Mouse (Mus musculus) embryonic fibroblast, embryonic 13.5 days (primary cell): Measurements from ENCODE around the gene Dnase2b.

Experiments
- CTCF ChIP-seq: IDR thresholded peaks from 2 replicates; pipeline ENCODE4 v1.5.1; 2011; ENCODE audit warnings: mild to moderate bottlenecking, control low read depth, low read length, moderate library complexity, borderline replicate concordance; ENCODE audit not compliant: insufficient read depth
- POLR2A ChIP-seq: IDR thresholded peaks from 2 replicates; pipeline ENCODE4 v1.6.1; 2011; ENCODE audit warnings: low read depth, mild to moderate bottlenecking, control low read depth, low read length, moderate library complexity

GRCm38 (mm10) chr3:146562936-146563335, 52.5 kb downstream of the Dnase2b start:
- TF ChIP-seq POLR2A (no peak), CTCF (no peak)
